Mouse (Mus musculus) hindbrain, embryonic 15.5 days (tissue): ENCODE measurements around the gene Pde9a. TPM values are rescaled to one million over a fixed set of nuclear protein-coding genes. Genes with fewer than 3 reads are reported as not detected.

Source experiments
- ATAC-seq: fragments of 200-750 bp; cut with Nextera tagmentation; 2 replicates; pipeline ENCODE4 v1.8.0; 2017; ENCODE audit warnings: low read depth, moderate number of reproducible peaks, moderate TSS enrichment; ENCODE audit not compliant: low FRiP score
- H3K27ac ChIP-seq: fragments of 300-500 bp; sonication (generic); replicated peaks from 2 replicates; pipeline ENCODE4 v1.5.1; 2015; ENCODE audit warnings: mild to moderate bottlenecking, inconsistent platforms
- H3K27me3 ChIP-seq: fragments of 300-500 bp; sonication (generic); 2 replicates; pipeline ENCODE4 v1.6.1; 2015; ENCODE audit warnings: control low read depth, inconsistent platforms
- H3K36me3 ChIP-seq: fragments of 300-500 bp; sonication (generic); 2 replicates; pipeline ENCODE4 v1.6.1; 2015; ENCODE audit warnings: control low read depth, inconsistent platforms
- H3K4me1 ChIP-seq: fragments of 300-500 bp; sonication (generic); replicated peaks from 2 replicates; pipeline ENCODE4 v1.6.1; 2015; ENCODE audit warnings: control low read depth, inconsistent platforms
- H3K4me2 ChIP-seq: fragments of 300-500 bp; sonication (generic); 2 replicates; pipeline ENCODE4 v1.6.1; 2015; ENCODE audit warnings: moderate library complexity, mild to moderate bottlenecking, inconsistent platforms
- H3K4me3 ChIP-seq: fragments of 300-500 bp; sonication (generic); 2 replicates; pipeline ENCODE4 v1.5.1; 2015; ENCODE audit warnings: mild to moderate bottlenecking, inconsistent platforms
- H3K9ac ChIP-seq: fragments of 300-500 bp; sonication (generic); 2 replicates; pipeline ENCODE4 v1.6.1; 2015; ENCODE audit warnings: inconsistent platforms
- H3K9me3 ChIP-seq: fragments of 300-500 bp; sonication (generic); 2 replicates; pipeline ENCODE4 v1.6.1; 2016; ENCODE audit warnings: control low read depth, inconsistent platforms
- WGBS: fragments of 180-500 bp; shearing (Covaris S2); methylation state at CpG from one replicate; pipeline ENCODE4 v1.1.7; 2015; 5-methylcytosine and 5-hydroxymethylcytosine counted together
- polyA plus RNA-seq: library from polyadenylated mRNA; unstranded; fragments of >200 nt; fragmentation: Nextera tagmentation; extraction: Ambion mirVana; gene quantifications from 2 replicates; pipeline ENCODE4 v1.2.1, GENCODE M21; 2015

The Pde9a gene
- polyA plus RNA-seq, 1 experiment from 2014 or later, result 34.2 TPM

DNA sequence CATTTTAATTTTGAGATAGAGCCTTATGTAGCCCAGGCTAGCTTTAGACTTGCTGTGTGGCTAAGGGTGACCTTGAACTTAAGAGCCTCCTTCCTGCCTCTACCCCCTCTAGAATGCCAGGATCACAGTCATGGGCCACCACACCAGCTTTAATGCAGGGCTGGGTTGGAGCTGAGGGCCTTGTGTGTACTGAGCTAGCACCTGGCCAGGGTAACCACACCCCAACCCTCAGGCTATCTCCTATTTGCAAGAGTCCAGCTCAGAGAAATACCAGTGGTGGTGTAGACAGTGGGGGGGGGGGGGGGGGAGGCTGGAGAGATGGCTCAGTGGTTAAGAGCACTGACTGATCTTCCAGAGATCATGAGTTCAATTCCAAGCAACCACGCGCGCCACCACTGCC lies 139.8 kb downstream of the Pde9a start:
- H3K4me3 ChIP-seq, result no peak overlapping the region
- WGBS, result 100% methylated on average over 3 of the region's 3 CpGs
- peaks cover 28% of the 10 kb centered on the region for H3K36me3 ChIP-seq

More for the DNA sequence above, 139.8 kb downstream of the Pde9a start:
- Histone ChIP-seq H3K4me2 (no peak overlapping the region), H3K9me3 (no peaks in the 10 kb centered on the region), H3K9ac (no peak overlapping the region), H3K27ac (no peak overlapping the region), H3K27me3 (no peaks in the 10 kb centered on the region), H3K4me1 (peaks cover 28% of the 10 kb centered on the region)
- ATAC-seq, result no peak

Other genes with a start within 250 kb of the Pde9a start
- not detected in 2 replicates for gene Tff2, start 241.9 kb upstream of the Pde9a start, polyA plus RNA-seq
- gene Tff1, start 220.9 kb upstream of the Pde9a start, polyA plus RNA-seq, result not detected in 2 replicates
- gene Tmprss3, start 187.2 kb upstream of the Pde9a start, polyA plus RNA-seq, result not detected in 2 replicates
- 0.09 TPM in 1 of 2 replicates, not detected in the other for gene Ubash3a, start 178.3 kb upstream of the Pde9a start, polyA plus RNA-seq
- gene Rsph1, start 108.8 kb upstream of the Pde9a start, polyA plus RNA-seq, result 5.9 and 7.5 TPM in 2 replicates
- 9.4 and 13.4 TPM in 2 replicates for gene Slc37a1, start 99.4 kb upstream of the Pde9a start, polyA plus RNA-seq
- gene Wdr4, start 133.8 kb downstream of the Pde9a start, polyA plus RNA-seq, result 37.2 and 38.1 TPM in 2 replicates
- gene Ndufv3, start 133.9 kb downstream of the Pde9a start, polyA plus RNA-seq, result 445 and 471 TPM in 2 replicates
- gene Pknox1, start 178.5 kb downstream of the Pde9a start, polyA plus RNA-seq, result 33.9 and 36.7 TPM in 2 replicates